In the genomic region with DNA sequence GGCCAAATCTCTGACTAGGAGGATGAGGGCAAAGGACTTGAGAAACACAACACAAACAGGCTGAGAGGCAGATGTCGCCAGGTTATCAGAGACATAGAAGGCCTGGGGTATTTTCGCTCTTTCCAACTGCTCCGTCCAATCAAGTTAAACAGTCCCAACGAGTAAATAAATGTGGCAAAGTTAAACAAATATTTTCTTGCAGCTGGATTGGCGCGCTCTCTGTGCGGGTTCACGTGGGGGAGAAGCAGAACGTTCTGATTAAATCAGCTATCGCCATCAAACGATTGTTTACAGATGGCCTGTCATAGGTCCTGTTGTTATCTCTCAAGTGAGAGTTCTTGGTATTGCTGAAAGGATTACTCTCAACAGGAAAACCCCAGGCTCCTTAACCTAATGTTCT, we compare ENCODE assay signal across 21 mouse cellular contexts. TPM values are rescaled to one million over a fixed set of nuclear protein-coding genes. Genes with fewer than 3 reads are reported as not detected.
DNase-seq lines count a peak whose midpoint lies in the region; ATAC-seq and TF ChIP-seq lines count a peak whose summit lies in the region.
"Had no signal": no experiment of that assay in that cellular context is flagged by ENCODE, and none has a peak within 500 bp of the region (broad histone marks: within the 10 kb centered on the region; RNA-seq: fewer than 3 reads in every experiment).

No protein-coding gene starts in this region.

- TF ChIP-seq POLR2A in liver, adult 2 months (IDR thresholded peaks at IDR 0.05; ENCODE audit: extremely low read depth, insufficient read depth, low read length) = no peak

- no peak for DNase-seq in heart, embryonic 10.5 days (ENCODE audit: low spot score)
- DNase-seq in heart, adult 18-20 months = no peak
- peak; percentile 99 for DNase-seq in liver, adult 2 months (ENCODE audit: extremely low read depth, low read depth, low spot score)
- DNase-seq in lung, postnatal 0 days (ENCODE audit: low spot score) = peak; percentile 30
- no peak for DNase-seq in lung, postnatal 25 days (ENCODE audit: low spot score)
- DNase-seq: adrenal gland, adult 8-10 months; adrenal gland, postnatal 36 days; B cell, adult 2 months; cerebellum, adult 2 months; cerebellum, postnatal 10 days; gastrocnemius, adult 2 months; gastrocnemius, postnatal 25 days had no signal

- TF ChIP-seq EP300 in lung, postnatal 0 days (IDR thresholded peaks at IDR 0.05) = no peak

- H3K9ac ChIP-seq in liver, adult 2 months (ENCODE audit: low read depth, low read length) = no peak overlapping the region; the same call in 1 of the 2 replicates
- H3K9ac ChIP-seq in liver, embryonic 12.5 days = no peak overlapping the region
- no peak overlapping the region for H3K9ac ChIP-seq in lung, postnatal 0 days (replicated peaks; ENCODE audit: low read depth)
- no peak overlapping the region for H3K9ac ChIP-seq in midbrain, embryonic 15.5 days
- H3K9ac ChIP-seq: forebrain, embryonic 13.5 days; hindbrain, embryonic 14.5 days had no signal

- no peaks in the 10 kb centered on the region for H3K9me3 ChIP-seq in heart, embryonic 10.5 days
- no peaks in the 10 kb centered on the region for H3K9me3 ChIP-seq in liver, embryonic 12.5 days (replicated peaks)
- no peaks in the 10 kb centered on the region for H3K9me3 ChIP-seq in lung, postnatal 0 days (ENCODE audit: low read length)
- H3K9me3 ChIP-seq in midbrain, embryonic 15.5 days = no peaks in the 10 kb centered on the region
- H3K9me3 ChIP-seq: embryonic facial prominence, embryonic 10.5 days; forebrain, embryonic 13.5 days; G1E; hindbrain, embryonic 10.5 days had no signal

- no peak for ATAC-seq in liver, embryonic 12.5 days
- peak; percentile 16 for ATAC-seq in lung, postnatal 0 days
- ATAC-seq in midbrain, embryonic 15.5 days (replicated peaks) = no peak
- ATAC-seq: CD4-positive, CD25-positive, alpha-beta regulatory T cell, adult 4 months; forebrain, embryonic 13.5 days had no signal

- 0 out of 2 replicates have a peak overlapping the region, but pooled peaks have one; percentile 8 for H3K4me3 ChIP-seq in heart, embryonic 10.5 days
- no peak overlapping the region for H3K4me3 ChIP-seq in liver, adult 2 months (ENCODE audit: insufficient read depth, low read depth, low read length)
- H3K4me3 ChIP-seq in liver, embryonic 12.5 days = no peak overlapping the region
- H3K4me3 ChIP-seq in lung, postnatal 0 days (ENCODE audit: low read depth, low read length) = no peak overlapping the region
- H3K4me3 ChIP-seq in midbrain, embryonic 15.5 days = no peak overlapping the region
- H3K4me3 ChIP-seq: embryonic facial prominence, embryonic 10.5 days; forebrain, embryonic 13.5 days; gastrocnemius, adult 2 months; hindbrain, embryonic 10.5 days had no signal

- H3K79me2 ChIP-seq in liver, adult 2 months (ENCODE audit: control insufficient read depth, insufficient read depth, low read length) = no peaks in the 10 kb centered on the region

- no peak overlapping the region for H3K27ac ChIP-seq in heart, embryonic 10.5 days
- peak overlapping the region; percentile 54 for H3K27ac ChIP-seq in liver, adult 2 months (replicated peaks; ENCODE audit: insufficient read depth, low read depth, low read length)
- H3K27ac ChIP-seq in liver, embryonic 12.5 days = no peak overlapping the region
- 0 out of 2 replicates have a peak overlapping the region, but pooled peaks have one; percentile 4 for H3K27ac ChIP-seq in lung, postnatal 0 days (ENCODE audit: low read length)
- no peak overlapping the region for H3K27ac ChIP-seq in midbrain, embryonic 15.5 days
- H3K27ac ChIP-seq: embryonic facial prominence, embryonic 10.5 days; forebrain, embryonic 13.5 days; gastrocnemius, adult 2 months; hindbrain, embryonic 10.5 days; hindbrain, embryonic 14.5 days had no signal

- H3K4me2 ChIP-seq in liver, embryonic 12.5 days = no peak overlapping the region
- H3K4me2 ChIP-seq in lung, postnatal 0 days (replicated peaks; ENCODE audit: low read depth, low read length) = 0 out of 2 replicates have a peak overlapping the region, but pooled peaks have one; percentile 2
- H3K4me2 ChIP-seq in midbrain, embryonic 15.5 days = no peak overlapping the region
- H3K4me2 ChIP-seq: forebrain, embryonic 13.5 days; hindbrain, embryonic 14.5 days had no signal

- H3K27me3 ChIP-seq in heart, embryonic 10.5 days (ENCODE audit: insufficient read depth, poor library complexity, severe bottlenecking) = no peaks in the 10 kb centered on the region
- H3K27me3 ChIP-seq in liver, adult 2 months (ENCODE audit: control insufficient read depth, insufficient read depth, low read length) = no peaks in the 10 kb centered on the region
- 0 out of 2 replicates have a peak, but pooled peaks cover 8% of the 10 kb centered on the region for H3K27me3 ChIP-seq in liver, embryonic 12.5 days (replicated peaks)
- no peaks in the 10 kb centered on the region for H3K27me3 ChIP-seq in lung, postnatal 0 days (replicated peaks; ENCODE audit: insufficient read depth, low read length)
- H3K27me3 ChIP-seq in midbrain, embryonic 15.5 days (replicated peaks) = no peaks in the 10 kb centered on the region
- H3K27me3 ChIP-seq: forebrain, embryonic 13.5 days had no signal

- 8% methylated on average over 11 of the region's 11 CpGs for WGBS in heart, embryonic 10.5 days
- 5% methylated on average over 11 of the region's 11 CpGs for WGBS in liver, adult 2 months
- WGBS in liver, embryonic 12.5 days (ENCODE audit: insufficient replicate concordance) = 23% methylated on average over 11 of the region's 11 CpGs
- WGBS in lung, postnatal 0 days = 16% methylated on average over 11 of the region's 11 CpGs
- 80% methylated on average over 11 of the region's 11 CpGs for WGBS in midbrain, embryonic 15.5 days

- TF ChIP-seq CTCF in liver, adult 2 months (IDR thresholded peaks at IDR 0.05; ENCODE audit: low read depth, low read length) = no peak
- TF ChIP-seq CTCF in lung, postnatal 0 days (IDR thresholded peaks at IDR 0.05) = no peak

- H3K4me1 ChIP-seq in heart, embryonic 10.5 days = peaks cover 13% of the 10 kb centered on the region
- peaks cover 11% of the 10 kb centered on the region for H3K4me1 ChIP-seq in liver, adult 2 months (ENCODE audit: control insufficient read depth, insufficient read depth, low read length)
- H3K4me1 ChIP-seq in liver, embryonic 12.5 days = no peaks in the 10 kb centered on the region
- peaks cover 3% of the 10 kb centered on the region; the same call in 1 of the 2 replicates for H3K4me1 ChIP-seq in lung, postnatal 0 days (ENCODE audit: insufficient read depth, low read depth, low read length)
- H3K4me1 ChIP-seq in midbrain, embryonic 15.5 days = no peaks in the 10 kb centered on the region
- H3K4me1 ChIP-seq: forebrain, embryonic 13.5 days; hindbrain, embryonic 10.5 days had no signal

- no peaks in the 10 kb centered on the region for H3K36me3 ChIP-seq in heart, embryonic 10.5 days
- H3K36me3 ChIP-seq in liver, adult 2 months (ENCODE audit: control insufficient read depth, insufficient read depth, low read length) = no peaks in the 10 kb centered on the region
- no peaks in the 10 kb centered on the region for H3K36me3 ChIP-seq in liver, embryonic 12.5 days
- H3K36me3 ChIP-seq in lung, postnatal 0 days (ENCODE audit: insufficient read depth, low read length) = no peaks in the 10 kb centered on the region
- no peaks in the 10 kb centered on the region for H3K36me3 ChIP-seq in midbrain, embryonic 15.5 days (replicated peaks)
- H3K36me3 ChIP-seq: embryonic facial prominence, embryonic 10.5 days; G1E; hindbrain, embryonic 10.5 days had no signal

RNA-seq across cellular contexts. Expression of a gene that starts 22.0 kb away (rescaled TPM):
- 30.7 and 39.6 TPM in 2 replicates for polyA plus RNA-seq in heart, embryonic 10.5 days (2016; fragmentation: Nextera tagmentation; extraction: Ambion mirVana)
- total RNA-seq in heart, adult 18-20 months (2021) = 10 to 100 TPM; 34.3 to 39.3 TPM
- 5.3 and 12.3 TPM in 2 replicates for total RNA-seq in liver, adult 2 months (2014; rRNA removed)
- polyA plus RNA-seq in liver, adult 2 months (2012; rRNA removed) = 20.0 and 53.8 TPM in 2 replicates
- polyA plus RNA-seq in liver, embryonic 12.5 days (2016; fragmentation: Nextera tagmentation; extraction: Ambion mirVana) = 10.1 and 14.1 TPM in 2 replicates
- polyA plus RNA-seq in lung, postnatal 0 days (2015; fragmentation: Nextera tagmentation; extraction: Ambion mirVana) = 333 and 396 TPM in 2 replicates
- 130 TPM in 2 replicates for polyA plus RNA-seq in midbrain, embryonic 15.5 days (2015; fragmentation: Nextera tagmentation; extraction: Ambion mirVana)
- total RNA-seq: granulocyte monocyte progenitor cell, adult 5-6 weeks had no signal

Comparison
In these comparisons a context has a peak if more than half of its experiments do, and no peak if none do; other contexts are left out.
1. DNase-seq: peak in liver, adult 2 months (single experiment) and lung, postnatal 0 days (single experiment); none in heart, embryonic 10.5 days (single experiment), heart, adult 18-20 months (0 of 2) and lung, postnatal 25 days (single experiment).
2. H3K27ac ChIP-seq: peak in liver, adult 2 months (single experiment) and lung, postnatal 0 days (single experiment); none in heart, embryonic 10.5 days (single experiment), liver, embryonic 12.5 days (single experiment) and midbrain, embryonic 15.5 days (single experiment).